Mouse (Mus musculus) brain, embryonic 14.5 days (tissue): ENCODE data around the gene Olfr1039.
"Not testable (repeated sequence)": the region's sequence is repeated elsewhere in the genome, so short reads cannot be mapped to it uniquely, and the experiment has no call there.

ENCODE experiments used
- CTCF ChIP-seq: fragments of 200-500 bp; IDR thresholded peaks from 2 replicates; pipeline ENCODE4 v1.5.1; 2012; ENCODE audit warnings: inconsistent platforms, mild to moderate bottlenecking, moderate library complexity, borderline replicate concordance; ENCODE audit not compliant: insufficient read depth, insufficient read length; ENCODE audit errors: extremely low read depth
- POLR2A ChIP-seq: fragments of 200-500 bp; IDR thresholded peaks from 2 replicates; pipeline ENCODE4 v1.6.1; 2012; ENCODE audit warnings: mild to moderate bottlenecking, inconsistent platforms, borderline replicate concordance; ENCODE audit not compliant: poor library complexity, insufficient read depth, insufficient read length, severe bottlenecking; ENCODE audit errors: extremely low read depth

GRCm38 (mm10) chr2:86175422-86175821, 39.7 kb upstream of the Olfr1039 start:
- TF ChIP-seq POLR2A, CTCF: not testable (repeated sequence)
